In genomic region chr2:72412266-72412665, GRCm38 (mm10) we compare ENCODE assay signal across 19 mouse cellular contexts.
"Had no signal": no experiment of that assay in that cellular context is flagged by ENCODE, and none has a peak within 500 bp of the region (broad histone marks: within the 10 kb centered on the region; RNA-seq: fewer than 3 reads in every experiment).

No protein-coding gene starts in this region.

- DNase-seq: kidney, adult 11 months; kidney, adult 8-10 months; kidney, postnatal 10 days; kidney, postnatal 36 days; layer of hippocampus, postnatal 36 days; lung, adult 18-20 months; lung, postnatal 10 days; lung, postnatal 36 days had no signal

- ATAC-seq: intestine, embryonic 15.5 days; midbrain, embryonic 13.5 days; midbrain, embryonic 16.5 days had no signal

- H3K27ac ChIP-seq: intestine, embryonic 15.5 days; kidney, embryonic 15.5 days; left cerebral cortex, adult 2 months; liver, embryonic 15.5 days; lung, embryonic 15.5 days; midbrain, embryonic 10.5 days; midbrain, embryonic 13.5 days; stomach, postnatal 0 days had no signal

- H3K9me3 ChIP-seq: intestine, embryonic 15.5 days; kidney, embryonic 15.5 days; liver, embryonic 15.5 days; lung, embryonic 15.5 days; megakaryocyte, embryonic 14.5 days; midbrain, embryonic 10.5 days; midbrain, embryonic 13.5 days had no signal

- H3K4me1 ChIP-seq: intestine, embryonic 15.5 days; kidney, embryonic 15.5 days; liver, embryonic 15.5 days had no signal

- H3K4me2 ChIP-seq: intestine, embryonic 15.5 days; kidney, embryonic 15.5 days; liver, embryonic 15.5 days; lung, embryonic 15.5 days; midbrain, embryonic 13.5 days had no signal

- H3K27me3 ChIP-seq: intestine, embryonic 15.5 days; kidney, embryonic 15.5 days; liver, embryonic 15.5 days; lung, embryonic 15.5 days; midbrain, embryonic 13.5 days had no signal

- H3K36me3 ChIP-seq: intestine, embryonic 15.5 days; lung, embryonic 15.5 days; midbrain, embryonic 10.5 days; midbrain, embryonic 13.5 days had no signal

- H3K4me3 ChIP-seq: intestine, embryonic 15.5 days; kidney, embryonic 15.5 days; left cerebral cortex, adult 2 months; liver, embryonic 15.5 days; lung, embryonic 15.5 days; megakaryocyte, embryonic 14.5 days; midbrain, embryonic 10.5 days; midbrain, embryonic 13.5 days; myocyte had no signal

- H3K9ac ChIP-seq: intestine, embryonic 15.5 days; kidney, embryonic 15.5 days; liver, embryonic 15.5 days; lung, embryonic 15.5 days; midbrain, embryonic 13.5 days had no signal
